Mouse (Mus musculus) stomach, postnatal 0 days (tissue): Measurements from ENCODE around the gene Odf2. TPM values are rescaled to one million over a fixed set of nuclear protein-coding genes. Genes with fewer than 3 reads are reported as not detected.

Experiments
- ATAC-seq: fragments of 200-750 bp; cut with Nextera tagmentation; 2 replicates; pipeline ENCODE4 v1.8.0; 2017; ENCODE audit not compliant: low FRiP score, low TSS enrichment
- DNase-seq: peaks from one replicate; pipeline ENCODE4 v3.0.0-alpha.2; 2016; ENCODE audit warnings: low spot score
- H3K27ac ChIP-seq: fragments of 300-500 bp; sonication (generic); replicated peaks from 2 replicates; pipeline ENCODE4 v1.5.1; 2014; ENCODE audit warnings: mild to moderate bottlenecking, control low read depth
- H3K27me3 ChIP-seq: fragments of 300-500 bp; sonication (generic); 2 replicates; pipeline ENCODE4 v1.6.1; 2014; ENCODE audit warnings: low read length; ENCODE audit not compliant: control insufficient read depth, insufficient read depth
- H3K36me3 ChIP-seq: fragments of 300-500 bp; sonication (generic); 2 replicates; pipeline ENCODE4 v1.6.1; 2014; ENCODE audit warnings: low read length, mixed read lengths; ENCODE audit not compliant: control insufficient read depth, insufficient read depth
- H3K4me1 ChIP-seq: fragments of 300-500 bp; sonication (generic); replicated peaks from 2 replicates; pipeline ENCODE4 v1.6.1; 2014; ENCODE audit warnings: antibody characterized with exemption; ENCODE audit not compliant: control insufficient read depth, insufficient read depth
- H3K4me2 ChIP-seq: fragments of 300-500 bp; sonication (generic); replicated peaks from 2 replicates; pipeline ENCODE4 v1.6.1; 2014; ENCODE audit warnings: low read depth, mild to moderate bottlenecking, control low read depth, moderate library complexity
- H3K4me3 ChIP-seq: fragments of 300-500 bp; sonication (generic); 2 replicates; pipeline ENCODE4 v1.5.1; 2014; ENCODE audit warnings: low read depth, low read length, control low read depth
- H3K9ac ChIP-seq: fragments of 300-500 bp; sonication (generic); 2 replicates; pipeline ENCODE4 v1.6.1; 2014; ENCODE audit warnings: mild to moderate bottlenecking, low read length, control low read depth, mixed read lengths
- H3K9me3 ChIP-seq: fragments of 300-500 bp; sonication (generic); 2 replicates; pipeline ENCODE4 v1.6.1; 2016; ENCODE audit warnings: low read length; ENCODE audit not compliant: control insufficient read depth
- CTCF ChIP-seq: IDR thresholded peaks from 2 replicates; pipeline ENCODE4 v1.5.1; 2016; ENCODE audit warnings: antibody characterized with exemption, low read depth, mild to moderate bottlenecking, moderate library complexity
- EP300 ChIP-seq: optimal IDR thresholded peaks from 2 replicates; pipeline ENCODE3; 2016; ENCODE audit warnings: antibody characterized with exemption
- WGBS: fragments of 180-500 bp; shearing (Covaris S2); extraction: QIAGEN DNeasy Blood & Tissue Kit; methylation state at CpG from one replicate; pipeline ENCODE4 v1.1.7; 2014; 5-methylcytosine and 5-hydroxymethylcytosine counted together
- polyA plus RNA-seq: library from polyadenylated mRNA; unstranded; fragments of >200 nt; fragmentation: Nextera tagmentation; extraction: Ambion mirVana; gene quantifications from 2 replicates; pipeline ENCODE4 v1.2.1, GENCODE M21; 2015

Odf2 gene
- polyA plus RNA-seq, 1 experiment from 2014 or later = 22.6 TPM

- Histone ChIP-seq H3K4me1 (peaks cover 4% of the 10 kb centered on the region; the same call in 1 of the 2 replicates), H3K9me3 (no peaks in the 10 kb centered on the region), H3K9ac (peak within 1 kb of the TSS; percentile 73), H3K4me2 (peak within 1 kb of the TSS; percentile 57), H3K27me3 (no peaks in the 10 kb centered on the region), H3K27ac (peak within 1 kb of the TSS; percentile 79), H3K4me3 (peak within 1 kb of the TSS; percentile 62), H3K36me3 (peaks cover 3% of the 10 kb centered on the region)
- ATAC-seq = peak; percentile 97
- peak; percentile 98 for DNase-seq
- 2% methylated on average over 44 of the region's 44 CpGs for WGBS
- TF ChIP-seq CTCF (peak; percentile 80), EP300 (no peak)
These were observed 46.0 kb downstream of the Odf2 start, which contains the start of gene Gle1 for GRCm38 (mm10) chr2:29934906-29935599. TSS of gene Gle1 (plus strand) at chr2:29935426.

- Histone ChIP-seq H3K4me1 (peaks cover 4% of the 10 kb centered on the region; the same call in 1 of the 2 replicates), H3K4me2 (no peak overlapping the region), H3K9ac (no peak overlapping the region), H3K4me3 (no peak overlapping the region), H3K27ac (no peak overlapping the region), H3K9me3 (no peaks in the 10 kb centered on the region), H3K27me3 (no peaks in the 10 kb centered on the region), H3K36me3 (peaks cover 3% of the 10 kb centered on the region; the same call in 1 of the 2 replicates)
- no peak for DNase-seq
- WGBS = 88% methylated on average over 9 of the region's 9 CpGs
- TF ChIP-seq CTCF (no peak), EP300 (no peak)
- ATAC-seq = no peak
These were observed 51.1 kb downstream of the Odf2 start for GRCm38 (mm10) chr2:29940073-29940472.

GRCm38 (mm10) chr2:29940826-29941225 lies 51.8 kb downstream of the Odf2 start:
- 89% methylated on average over 7 of the region's 7 CpGs for WGBS
- H3K27me3 ChIP-seq = no peaks in the 10 kb centered on the region
- no peak overlapping the region for H3K4me3 ChIP-seq
- H3K4me2 ChIP-seq = no peak overlapping the region
- peaks cover 4% of the 10 kb centered on the region; the same call in 1 of the 2 replicates for H3K4me1 ChIP-seq
- ATAC-seq (no peak), DNase-seq (no peak)
- H3K27ac ChIP-seq = no peak overlapping the region
- TF ChIP-seq EP300 (no peak), CTCF (no peak)
- H3K9me3 ChIP-seq = no peaks in the 10 kb centered on the region
- H3K9ac ChIP-seq = no peak overlapping the region
- peaks cover 3% of the 10 kb centered on the region; the same call in 1 of the 2 replicates for H3K36me3 ChIP-seq

- Histone ChIP-seq H3K4me3 (no peak overlapping the region), H3K9ac (no peak overlapping the region), H3K27ac (peak overlapping the region; percentile 63), H3K4me2 (no peak overlapping the region), H3K4me1 (no peaks in the 10 kb centered on the region), H3K9me3 (no peaks in the 10 kb centered on the region), H3K36me3 (peaks cover 6% of the 10 kb centered on the region; the same call in 1 of the 2 replicates), H3K27me3 (no peaks in the 10 kb centered on the region)
- TF ChIP-seq EP300 (no peak), CTCF (no peak)
- 36% methylated on average over 1 of the region's 1 CpGs for WGBS
- ATAC-seq (no peak; the same call in 1 of the 2 replicates), DNase-seq (no peak)
These were observed 55.7 kb downstream of the Odf2 start for GRCm38 (mm10) chr2:29944723-29945122.

- Histone ChIP-seq H3K4me2 (no peak overlapping the region), H3K36me3 (peaks cover 12% of the 10 kb centered on the region), H3K27me3 (no peaks in the 10 kb centered on the region), H3K27ac (no peak overlapping the region), H3K4me3 (no peak overlapping the region), H3K9ac (no peak overlapping the region), H3K9me3 (no peaks in the 10 kb centered on the region), H3K4me1 (no peaks in the 10 kb centered on the region)
- 89% methylated on average over 5 of the region's 5 CpGs for WGBS
- TF ChIP-seq CTCF (no peak), EP300 (no peak)
- DNase-seq (no peak), ATAC-seq (no peak)
These were observed 59.9 kb downstream of the Odf2 start for GRCm38 (mm10) chr2:29948896-29949295.

- TF ChIP-seq CTCF (no peak), EP300 (no peak)
- H3K27ac ChIP-seq = no peak overlapping the region
- DNase-seq = no peak
- H3K9ac ChIP-seq = no peak overlapping the region
- ATAC-seq = no peak
- no peaks in the 10 kb centered on the region for H3K27me3 ChIP-seq
- 81% methylated on average over 7 of the region's 7 CpGs for WGBS
- H3K36me3 ChIP-seq = peaks cover 4% of the 10 kb centered on the region
- peaks cover 3% of the 10 kb centered on the region; the same call in 1 of the 2 replicates for H3K4me1 ChIP-seq
- H3K9me3 ChIP-seq = no peaks in the 10 kb centered on the region
- no peak overlapping the region for H3K4me3 ChIP-seq
- H3K4me2 ChIP-seq = no peak overlapping the region
These were observed 72.2 kb downstream of the Odf2 start for GRCm38 (mm10) chr2:29961246-29961645.
